Mouse (Mus musculus) kidney, embryonic 15.5 days (tissue): Measurements from ENCODE around the gene Trp53i13. TPM values are rescaled to one million over a fixed set of nuclear protein-coding genes. Genes with fewer than 3 reads are reported as not detected.
A peak's percentile ranks its signal among the peaks of the same experiment; 100 is the strongest.

Experiments used
- ATAC-seq: fragments of 200-750 bp; cut with Nextera tagmentation; replicated peaks from 2 replicates; pipeline ENCODE4 v1.8.0; 2017; ENCODE audit warnings: moderate TSS enrichment; ENCODE audit not compliant: low FRiP score
- H3K27ac ChIP-seq: fragments of 300-500 bp; sonication (generic); 2 replicates; pipeline ENCODE4 v1.5.1; 2015; ENCODE audit warnings: mild to moderate bottlenecking, inconsistent platforms
- H3K27me3 ChIP-seq: fragments of 300-500 bp; sonication (generic); 2 replicates; pipeline ENCODE4 v1.6.1; 2015; ENCODE audit warnings: inconsistent platforms
- H3K36me3 ChIP-seq: fragments of 300-500 bp; sonication (generic); 2 replicates; pipeline ENCODE4 v1.6.1; 2015; ENCODE audit warnings: inconsistent platforms
- H3K4me1 ChIP-seq: fragments of 300-500 bp; sonication (generic); 2 replicates; pipeline ENCODE4 v1.6.1; 2015; ENCODE audit warnings: inconsistent platforms
- H3K4me2 ChIP-seq: fragments of 300-500 bp; sonication (generic); 2 replicates; pipeline ENCODE4 v1.6.1; 2015; ENCODE audit warnings: moderate library complexity, mild to moderate bottlenecking, inconsistent platforms
- H3K4me3 ChIP-seq: fragments of 300-500 bp; sonication (generic); replicated peaks from 2 replicates; pipeline ENCODE4 v1.5.1; 2015; ENCODE audit warnings: mild to moderate bottlenecking, inconsistent platforms
- H3K9ac ChIP-seq: fragments of 300-500 bp; sonication (generic); 2 replicates; pipeline ENCODE4 v1.6.1; 2015; ENCODE audit warnings: mild to moderate bottlenecking, inconsistent platforms
- H3K9me3 ChIP-seq: fragments of 300-500 bp; sonication (generic); replicated peaks from 2 replicates; pipeline ENCODE4 v1.6.1; 2016; ENCODE audit warnings: inconsistent platforms
- WGBS: fragments of 180-500 bp; shearing (Covaris S2); methylation state at CpG from one replicate; pipeline ENCODE4 v1.1.7; 2015; ENCODE audit warnings: mixed read lengths; 5-methylcytosine and 5-hydroxymethylcytosine counted together
- polyA plus RNA-seq: library from polyadenylated mRNA; unstranded; fragments of >200 nt; fragmentation: Nextera tagmentation; extraction: Ambion mirVana; gene quantifications from 2 replicates; pipeline ENCODE4 v1.2.1, GENCODE M21; 2015

The Trp53i13 gene
- polyA plus RNA-seq, 1 experiment from 2014 or later: 41.2 TPM

- no peaks in the 10 kb centered on the region for H3K9me3 ChIP-seq
- 86% methylated on average over 22 of the region's 22 CpGs for WGBS
- no peaks in the 10 kb centered on the region for H3K27me3 ChIP-seq
- peaks cover 40% of the 10 kb centered on the region for H3K4me1 ChIP-seq
- H3K9ac ChIP-seq: no peak overlapping the region
- no peak overlapping the region for H3K27ac ChIP-seq
- H3K4me3 ChIP-seq: no peak overlapping the region
- no peak for ATAC-seq
- H3K36me3 ChIP-seq: peaks cover 85% of the 10 kb centered on the region
- no peak overlapping the region for H3K4me2 ChIP-seq
Observed at GRCm38 (mm10) chr11:77505291-77505980, 10.3 kb downstream of the Trp53i13 start.

DNA sequence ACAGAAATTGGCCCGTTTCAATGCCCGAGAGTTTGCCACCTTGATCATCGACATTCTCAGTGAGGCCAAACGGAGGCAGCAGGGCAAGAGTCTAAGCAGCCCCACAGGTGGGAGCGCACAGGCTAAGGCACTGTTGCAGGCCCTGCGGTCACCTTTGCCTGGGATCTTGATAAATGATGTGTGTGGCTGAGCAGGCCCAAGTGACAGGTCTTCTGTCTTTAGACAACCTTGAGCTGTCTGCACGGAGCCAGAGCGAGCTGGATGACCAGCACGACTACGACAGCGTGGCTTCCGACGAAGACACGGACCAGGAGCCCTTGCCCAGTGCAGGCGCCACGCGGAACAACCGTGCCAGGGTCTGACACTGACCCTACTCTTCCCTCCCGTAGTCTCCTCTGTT lies 11.4 kb downstream of the Trp53i13 start:
- no peaks in the 10 kb centered on the region for H3K9me3 ChIP-seq
- no peak overlapping the region for H3K9ac ChIP-seq
- WGBS: 95% methylated on average over 19 of the region's 19 CpGs
- peaks cover 92% of the 10 kb centered on the region for H3K36me3 ChIP-seq
- no peak overlapping the region for H3K4me2 ChIP-seq
- no peak overlapping the region for H3K27ac ChIP-seq
- no peaks in the 10 kb centered on the region for H3K27me3 ChIP-seq
- H3K4me3 ChIP-seq: no peak overlapping the region
- no peak for ATAC-seq
- peaks cover 34% of the 10 kb centered on the region for H3K4me1 ChIP-seq

GRCm38 (mm10) chr11:77503511-77503910 lies 12.3 kb downstream of the Trp53i13 start:
- Histone ChIP-seq H3K4me1 (peaks cover 30% of the 10 kb centered on the region), H3K4me3 (no peak overlapping the region), H3K27ac (no peak overlapping the region), H3K27me3 (no peaks in the 10 kb centered on the region), H3K9ac (no peak overlapping the region), H3K4me2 (no peak overlapping the region), H3K36me3 (peaks cover 88% of the 10 kb centered on the region), H3K9me3 (no peaks in the 10 kb centered on the region)
- WGBS: 64% methylated on average over 3 of the region's 3 CpGs
- ATAC-seq: no peak

DNA sequence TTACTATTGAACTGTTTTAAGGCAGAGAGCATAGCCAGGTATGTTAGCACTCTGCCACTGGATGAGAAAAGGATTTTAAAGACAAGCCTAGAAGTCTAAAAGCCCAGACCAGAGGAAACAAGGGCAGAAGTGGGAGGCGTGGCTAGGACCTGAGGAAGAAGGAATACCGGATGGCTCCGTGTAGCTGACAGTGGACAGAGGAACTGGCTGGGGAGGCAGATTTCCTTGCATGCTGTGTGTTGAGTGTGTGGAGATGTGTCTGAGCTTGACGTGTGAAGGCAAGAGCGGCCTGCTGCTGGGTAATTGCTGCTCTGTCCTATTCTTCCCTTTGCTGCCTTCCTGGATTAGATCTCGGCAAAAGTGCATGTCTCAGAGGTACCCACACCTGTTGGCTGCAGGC lies 13.3 kb downstream of the Trp53i13 start:
- WGBS: 76% methylated on average over 6 of the region's 6 CpGs
- Histone ChIP-seq H3K4me1 (peaks cover 35% of the 10 kb centered on the region), H3K27ac (no peak overlapping the region), H3K9ac (no peak overlapping the region), H3K36me3 (peaks cover 83% of the 10 kb centered on the region), H3K4me2 (no peak overlapping the region), H3K27me3 (no peaks in the 10 kb centered on the region), H3K9me3 (no peaks in the 10 kb centered on the region), H3K4me3 (no peak overlapping the region)
- ATAC-seq: no peak

- Histone ChIP-seq H3K9ac (no peak overlapping the region), H3K9me3 (no peaks in the 10 kb centered on the region), H3K27ac (no peak overlapping the region), H3K36me3 (peaks cover 77% of the 10 kb centered on the region), H3K4me3 (no peak overlapping the region), H3K27me3 (no peaks in the 10 kb centered on the region), H3K4me1 (peaks cover 41% of the 10 kb centered on the region), H3K4me2 (no peak overlapping the region)
- ATAC-seq: no peak
- 93% methylated on average over 4 of the region's 4 CpGs for WGBS
Observed at GRCm38 (mm10) chr11:77501971-77502370, 13.8 kb downstream of the Trp53i13 start.

- Histone ChIP-seq H3K4me1 (peaks cover 44% of the 10 kb centered on the region), H3K27ac (0 out of 2 replicates have a peak overlapping the region, but pooled peaks have one; percentile 23), H3K9me3 (no peaks in the 10 kb centered on the region), H3K4me3 (no peak overlapping the region), H3K27me3 (no peaks in the 10 kb centered on the region), H3K4me2 (no peak overlapping the region), H3K36me3 (peaks cover 72% of the 10 kb centered on the region), H3K9ac (no peak overlapping the region)
- ATAC-seq: no peak
- 35% methylated on average over 5 of the region's 5 CpGs for WGBS
Observed at GRCm38 (mm10) chr11:77501392-77501791, 14.4 kb downstream of the Trp53i13 start.

GRCm38 (mm10) chr11:77500361-77501325 lies 15.1 kb downstream of the Trp53i13 start:
- Histone ChIP-seq H3K9me3 (no peaks in the 10 kb centered on the region), H3K4me3 (no peak overlapping the region), H3K4me2 (no peak overlapping the region), H3K4me1 (peaks cover 52% of the 10 kb centered on the region), H3K27me3 (no peaks in the 10 kb centered on the region), H3K9ac (no peak overlapping the region), H3K27ac (peak overlapping the region; percentile 23; the same call in 1 of the 2 replicates), H3K36me3 (peaks cover 67% of the 10 kb centered on the region)
- 80% methylated on average over 17 of the region's 17 CpGs for WGBS
- ATAC-seq: no peak

DNA sequence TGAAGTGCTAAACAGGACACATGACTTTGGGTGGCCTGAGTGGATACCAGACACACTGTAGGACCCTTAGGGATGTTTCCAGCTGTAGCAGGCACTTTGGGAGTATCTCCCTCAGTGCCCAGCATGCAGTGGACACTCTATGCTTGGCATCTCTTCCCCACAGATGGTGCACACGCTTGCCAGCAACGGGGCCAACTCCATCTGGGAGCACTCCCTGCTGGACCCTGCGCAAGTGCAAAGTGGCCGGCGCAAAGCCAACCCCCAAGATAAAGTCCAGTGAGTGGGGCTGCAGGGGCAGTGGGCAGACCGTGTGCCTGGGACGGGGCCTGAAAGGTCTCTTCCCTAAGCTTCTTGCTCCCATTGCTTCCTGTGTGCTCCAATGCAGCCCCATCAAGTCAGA lies 16.4 kb downstream of the Trp53i13 start:
- Histone ChIP-seq H3K27me3 (no peaks in the 10 kb centered on the region), H3K4me3 (no peak overlapping the region), H3K9ac (no peak overlapping the region), H3K27ac (no peak overlapping the region), H3K9me3 (no peaks in the 10 kb centered on the region), H3K4me2 (no peak overlapping the region), H3K4me1 (peaks cover 65% of the 10 kb centered on the region), H3K36me3 (peaks cover 54% of the 10 kb centered on the region)
- ATAC-seq: no peak
- 89% methylated on average over 7 of the region's 7 CpGs for WGBS

DNA sequence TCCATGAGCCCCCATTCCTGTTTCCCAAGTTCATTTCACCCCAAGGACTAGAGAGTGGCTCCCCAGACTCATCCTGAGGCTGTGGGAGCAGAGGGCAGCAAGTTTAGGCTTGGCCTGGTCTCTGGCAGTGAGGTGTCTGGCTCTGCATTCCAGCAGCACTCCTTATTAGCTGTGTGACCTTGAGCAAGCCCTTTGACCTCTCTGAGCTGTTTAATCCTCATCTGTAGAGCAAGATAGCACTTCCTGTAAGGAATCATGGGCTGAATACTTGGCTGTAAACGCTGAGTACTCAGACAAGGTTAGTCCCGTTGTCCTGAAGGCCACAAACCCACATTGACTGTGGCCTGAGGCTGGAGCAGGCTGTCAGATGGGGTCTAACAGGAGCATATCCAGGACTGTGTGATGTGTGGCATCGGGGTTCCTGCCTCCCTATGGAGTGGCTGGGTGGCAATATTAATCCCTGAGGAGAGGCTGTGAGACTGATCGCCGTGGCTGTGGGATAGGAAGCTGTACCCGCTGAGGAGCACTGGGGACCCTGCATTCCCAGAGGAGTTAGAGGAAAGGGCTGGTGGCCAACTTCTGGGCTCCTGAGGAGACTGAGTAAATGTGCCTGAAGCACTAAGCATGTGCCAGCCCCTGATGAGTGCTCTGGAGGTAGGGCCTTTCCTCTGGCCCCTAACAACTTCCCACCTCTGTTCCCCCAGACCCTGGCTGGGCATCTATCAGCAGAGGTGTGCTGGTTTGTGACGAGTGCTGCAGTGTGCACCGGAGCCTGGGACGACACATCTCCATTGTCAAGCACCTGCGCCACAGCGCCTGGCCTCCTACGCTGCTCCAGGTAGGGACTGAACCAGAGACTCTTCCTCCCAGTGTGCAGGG lies 17.3 kb downstream of the Trp53i13 start:
- WGBS: 82% methylated on average over 12 of the region's 12 CpGs
- no peak for ATAC-seq
- Histone ChIP-seq H3K9ac (no peak overlapping the region), H3K4me3 (no peak overlapping the region), H3K4me1 (peaks cover 70% of the 10 kb centered on the region), H3K27ac (peak overlapping the region; percentile 86), H3K27me3 (no peaks in the 10 kb centered on the region), H3K9me3 (no peaks in the 10 kb centered on the region), H3K4me2 (no peak overlapping the region), H3K36me3 (peaks cover 46% of the 10 kb centered on the region)

GRCm38 (mm10) chr11:77497851-77498250 lies 17.9 kb downstream of the Trp53i13 start:
- Histone ChIP-seq H3K27ac (peak overlapping the region; percentile 86), H3K9ac (no peak overlapping the region), H3K27me3 (no peaks in the 10 kb centered on the region), H3K9me3 (no peaks in the 10 kb centered on the region), H3K4me1 (peaks cover 66% of the 10 kb centered on the region), H3K4me3 (no peak overlapping the region), H3K36me3 (peaks cover 39% of the 10 kb centered on the region), H3K4me2 (peak overlapping the region; percentile 5; the same call in 1 of the 2 replicates)
- ATAC-seq: no peak
- 44% methylated on average over 4 of the region's 4 CpGs for WGBS

DNA sequence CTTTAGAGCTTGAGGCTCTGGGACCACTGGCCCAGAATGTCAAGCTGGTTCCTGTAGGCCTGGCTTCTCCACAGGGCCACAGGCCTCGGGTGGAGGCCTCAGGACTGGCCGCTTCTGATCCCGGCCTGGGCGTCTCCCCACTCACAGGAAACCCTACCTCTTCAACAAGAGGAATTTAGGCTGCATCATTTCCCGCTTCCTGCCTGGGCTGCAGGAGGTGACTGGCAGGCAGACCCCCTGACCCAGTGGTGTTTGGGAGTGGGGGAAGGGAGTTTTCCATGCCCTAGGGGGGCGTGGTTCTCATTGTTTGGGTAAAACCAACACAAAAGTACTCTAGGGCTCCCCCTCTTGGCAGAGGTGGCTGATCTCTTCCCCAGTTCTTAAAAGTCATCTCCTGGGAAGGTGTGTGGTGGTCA lies 18.4 kb downstream of the Trp53i13 start:
- Histone ChIP-seq H3K9ac (no peak overlapping the region), H3K27me3 (no peaks in the 10 kb centered on the region), H3K4me1 (peaks cover 69% of the 10 kb centered on the region), H3K4me3 (no peak overlapping the region), H3K27ac (peak overlapping the region; percentile 86), H3K4me2 (peak overlapping the region; percentile 5; the same call in 1 of the 2 replicates), H3K9me3 (no peaks in the 10 kb centered on the region), H3K36me3 (peaks cover 34% of the 10 kb centered on the region)
- 21% methylated on average over 6 of the region's 6 CpGs for WGBS
- ATAC-seq: no peak
